Mouse (Mus musculus) adipocyte (in vitro differentiated cells): ENCODE results near the gene Strbp.

ENCODE experiments used
- DNase-seq: peaks from one replicate; pipeline ENCODE4 v3.0.0-alpha.2; 2016; ENCODE audit warnings: low spot score

Gene Strbp

DNA sequence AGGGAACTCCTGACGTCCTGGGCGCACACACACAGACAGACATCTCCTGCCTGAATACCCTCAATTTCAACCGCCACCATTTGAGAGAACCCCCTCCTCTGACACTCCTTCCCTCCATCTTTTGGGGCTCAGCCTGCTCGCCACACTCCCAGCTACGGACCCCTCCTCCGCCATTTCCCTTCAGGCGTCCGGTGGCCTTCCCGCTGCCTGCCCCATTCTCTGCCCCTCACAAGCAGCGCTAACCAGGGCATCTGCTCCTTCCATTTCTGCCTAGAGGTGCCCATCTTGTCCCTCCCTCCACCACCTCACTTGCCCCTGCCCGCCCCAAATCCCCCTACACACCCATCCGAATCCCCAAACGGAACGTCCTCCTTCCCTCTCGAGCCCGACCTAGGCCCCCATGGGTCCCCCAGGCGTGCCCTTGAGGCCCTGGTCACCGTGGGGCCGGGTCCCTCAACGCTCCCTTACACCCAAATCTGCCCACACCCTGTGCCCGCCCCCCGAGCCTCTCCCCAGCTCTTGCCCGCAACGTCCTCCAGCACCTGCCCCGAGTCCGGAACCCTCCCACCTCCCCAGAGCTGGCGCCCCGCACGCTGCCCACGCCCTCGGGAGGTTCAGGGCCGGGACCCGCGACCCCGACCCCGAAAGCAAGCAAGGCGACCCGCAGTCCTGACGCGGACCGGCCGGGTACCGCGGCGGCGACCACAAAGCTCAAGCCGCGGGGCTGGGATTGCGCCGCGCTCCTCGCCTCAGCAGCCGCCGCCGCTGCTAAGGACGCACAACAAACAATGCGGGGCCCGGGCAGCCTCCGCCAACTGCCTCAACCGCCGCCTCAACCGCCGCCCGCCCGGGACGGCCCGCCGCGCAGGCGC, 1.1 kb downstream of the Strbp start:
- no peak for DNase-seq

GRCm38 (mm10) chr2:37689064-37689615, 14.5 kb downstream of the Strbp start:
- no peak for DNase-seq

DNA sequence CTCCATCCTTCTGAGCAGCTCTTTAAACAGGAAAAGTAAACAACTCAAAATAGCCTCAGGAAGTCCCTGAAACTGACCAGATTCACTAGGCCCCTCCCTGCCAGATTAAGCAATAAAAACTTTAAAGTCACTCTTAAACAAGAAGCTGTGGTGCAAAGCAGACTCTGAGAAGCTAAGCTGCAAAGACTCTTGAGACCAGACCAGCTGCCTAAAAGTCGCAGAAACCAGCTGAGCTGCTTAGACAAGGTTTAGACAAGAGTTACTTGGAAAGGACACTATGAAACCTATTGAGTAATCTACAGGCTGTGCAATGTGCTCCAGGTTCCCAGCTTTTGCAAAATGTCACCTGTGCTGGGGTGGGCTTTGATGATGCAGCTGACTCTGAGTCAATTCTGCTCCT, 16.6 kb downstream of the Strbp start:
- no peak for DNase-seq

DNA sequence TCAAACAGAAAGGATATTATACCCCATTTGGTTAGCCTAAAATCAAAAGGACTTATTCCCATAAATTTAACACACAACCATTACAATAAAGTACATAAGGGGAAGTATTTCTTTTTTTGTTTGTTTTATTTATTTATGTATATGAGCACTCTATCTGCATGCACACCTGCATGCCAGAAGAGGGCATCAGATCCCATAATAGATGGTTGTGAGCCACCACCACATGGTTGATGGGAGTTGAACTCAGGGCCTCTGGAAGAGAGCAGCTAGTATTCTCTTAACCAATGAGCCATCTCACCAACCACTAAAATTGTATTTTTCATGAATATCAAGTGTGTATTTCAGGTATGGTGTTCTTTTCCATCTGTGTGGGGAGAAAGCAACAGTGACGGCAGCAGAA, 18.8 kb downstream of the Strbp start:
- no peak for DNase-seq

DNA sequence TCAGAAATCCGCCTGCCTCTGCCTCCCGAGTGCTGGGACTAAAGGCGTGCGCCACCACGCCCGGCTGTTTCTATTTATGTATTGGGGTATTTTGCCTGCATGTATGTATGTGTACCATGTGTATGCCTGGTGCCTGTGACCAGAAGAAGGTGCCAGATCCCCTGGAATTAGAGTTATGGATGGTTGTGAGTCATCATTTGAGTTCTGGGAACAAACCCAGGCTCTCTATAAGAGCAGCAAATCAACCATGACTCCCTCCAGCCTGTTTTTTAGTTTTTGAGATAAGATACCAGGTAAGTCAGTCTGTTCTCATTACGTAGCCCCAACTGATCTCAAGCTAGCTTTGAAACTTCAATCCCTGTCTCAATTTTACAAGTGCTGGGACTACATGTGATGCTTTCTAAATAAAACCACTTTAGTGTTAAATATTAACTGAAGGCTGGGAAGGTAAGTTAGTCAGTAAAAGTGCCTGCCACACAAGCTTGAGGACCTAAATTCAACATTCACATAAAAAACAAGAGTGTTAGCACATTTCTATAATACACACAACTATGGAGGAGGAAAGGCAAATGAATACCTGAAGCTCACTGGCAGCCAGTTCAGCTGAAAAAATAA, 21.4 kb downstream of the Strbp start:
- DNase-seq, result no peak

- DNase-seq, result peak; percentile 4
Measured at GRCm38 (mm10) chr2:37651086-37651485, 52.6 kb downstream of the Strbp start.

- no peak for DNase-seq
Measured at GRCm38 (mm10) chr2:37649590-37649989, 54.1 kb downstream of the Strbp start.

DNA sequence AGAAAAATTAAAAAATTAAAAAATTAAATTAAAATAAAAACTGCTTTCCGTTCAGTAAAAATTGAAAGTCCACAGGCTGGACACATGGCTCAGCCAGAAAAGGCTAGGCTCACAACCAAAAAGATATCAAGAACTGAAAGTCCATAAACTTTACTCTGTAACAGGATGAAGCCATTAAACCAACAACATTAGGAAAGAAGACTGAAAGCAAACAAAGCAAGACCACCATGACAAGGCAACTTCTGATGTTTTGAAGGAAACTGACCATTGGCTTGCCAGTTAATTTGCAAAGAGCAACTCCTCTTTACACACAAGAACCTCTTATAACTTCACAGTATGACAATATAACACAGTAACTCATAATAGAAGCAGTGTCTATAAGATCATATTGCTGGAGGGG, 54.7 kb downstream of the Strbp start:
- DNase-seq, result no peak

- DNase-seq, result no peak
Measured at GRCm38 (mm10) chr2:37623343-37623742, 80.3 kb downstream of the Strbp start.

GRCm38 (mm10) chr2:37587919-37588318, 115.7 kb downstream of the Strbp start:
- DNase-seq, result no peak

DNA sequence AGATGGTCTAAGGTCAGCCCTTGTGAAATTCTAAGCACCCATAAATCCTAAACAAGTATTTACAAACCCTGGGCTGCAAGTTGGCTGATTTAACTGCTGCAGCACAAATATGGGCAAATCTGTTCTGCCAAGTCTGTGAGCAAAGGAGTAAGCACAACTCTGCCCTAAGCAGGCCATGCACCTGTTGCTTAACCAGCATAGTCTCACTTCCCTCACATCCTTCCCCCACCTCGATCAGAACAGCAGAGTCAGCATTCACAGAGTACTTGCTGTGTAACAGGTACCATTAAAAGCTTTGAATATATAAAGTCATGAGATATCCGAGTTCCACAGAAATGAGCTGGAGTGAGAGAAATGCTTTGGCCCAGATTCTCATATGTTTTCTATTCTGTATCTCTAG, 125.5 kb downstream of the Strbp start:
- peak; percentile 14 for DNase-seq

GRCm38 (mm10) chr2:37576661-37577060, 127.0 kb downstream of the Strbp start:
- no peak for DNase-seq

- DNase-seq, result no peak
Measured at GRCm38 (mm10) chr2:37572141-37572540, 131.5 kb downstream of the Strbp start.

DNA sequence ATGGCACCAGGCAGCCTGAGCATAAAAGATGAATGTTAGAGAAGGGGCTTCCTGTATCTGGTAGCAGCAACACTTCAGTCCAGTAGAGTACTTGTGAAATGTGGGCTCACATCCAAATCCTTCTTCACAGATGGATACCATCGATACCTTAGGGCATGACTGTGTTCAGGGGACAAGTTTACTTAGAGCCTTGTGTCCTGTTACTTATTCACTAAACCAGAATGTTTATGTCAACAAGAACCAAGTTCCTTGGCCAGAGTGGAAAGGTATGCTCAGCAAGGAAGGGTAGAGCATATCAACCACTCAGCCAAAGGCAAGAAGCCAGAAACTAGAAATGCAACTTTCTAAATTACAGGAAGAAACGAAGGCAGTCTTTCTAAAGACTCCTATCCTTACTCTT, 133.0 kb downstream of the Strbp start:
- DNase-seq, result no peak

DNA sequence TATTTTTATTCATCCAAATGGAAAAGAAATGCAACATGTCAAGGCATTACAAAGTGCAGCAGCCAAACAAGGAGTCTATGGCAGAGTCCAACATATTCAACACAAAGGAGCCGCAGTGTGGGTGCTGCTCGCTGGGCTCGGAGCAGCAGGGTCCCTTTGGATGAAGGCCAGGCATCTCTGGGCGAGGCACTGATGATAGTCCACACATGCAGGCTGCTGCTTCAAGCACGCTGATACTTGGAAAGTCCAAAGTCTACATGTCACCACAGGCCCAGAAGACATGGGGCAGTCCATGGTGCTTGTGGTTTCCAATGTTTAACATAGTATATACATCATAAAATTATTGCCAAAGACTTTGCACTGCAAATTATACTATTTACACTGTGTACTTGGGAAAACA, 133.8 kb downstream of the Strbp start:
- no peak for DNase-seq

DNA sequence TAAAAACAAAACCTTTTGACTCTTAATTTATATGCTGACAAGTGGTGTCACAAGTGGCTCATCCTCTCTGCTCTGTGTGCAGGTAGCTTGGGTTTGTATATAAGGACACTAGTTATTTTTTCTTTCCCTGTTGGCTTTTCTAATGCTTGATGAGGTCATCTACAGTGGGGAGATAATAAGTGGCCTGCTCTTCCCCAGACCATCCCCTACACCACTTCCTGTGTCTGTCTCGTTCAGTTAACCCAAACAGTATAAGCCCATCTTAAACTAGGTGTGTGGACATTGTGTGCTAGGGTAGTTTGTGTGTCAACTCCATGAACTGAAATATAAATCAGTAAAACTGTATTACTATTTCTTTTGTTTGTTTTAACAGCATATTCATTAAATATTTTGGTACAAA, 137.6 kb downstream of the Strbp start:
- no peak for DNase-seq

- DNase-seq, result no peak
Measured at GRCm38 (mm10) chr2:37565579-37565978, 138.1 kb downstream of the Strbp start.

GRCm38 (mm10) chr2:37556366-37556765, 147.3 kb downstream of the Strbp start:
- DNase-seq, result no peak

DNA sequence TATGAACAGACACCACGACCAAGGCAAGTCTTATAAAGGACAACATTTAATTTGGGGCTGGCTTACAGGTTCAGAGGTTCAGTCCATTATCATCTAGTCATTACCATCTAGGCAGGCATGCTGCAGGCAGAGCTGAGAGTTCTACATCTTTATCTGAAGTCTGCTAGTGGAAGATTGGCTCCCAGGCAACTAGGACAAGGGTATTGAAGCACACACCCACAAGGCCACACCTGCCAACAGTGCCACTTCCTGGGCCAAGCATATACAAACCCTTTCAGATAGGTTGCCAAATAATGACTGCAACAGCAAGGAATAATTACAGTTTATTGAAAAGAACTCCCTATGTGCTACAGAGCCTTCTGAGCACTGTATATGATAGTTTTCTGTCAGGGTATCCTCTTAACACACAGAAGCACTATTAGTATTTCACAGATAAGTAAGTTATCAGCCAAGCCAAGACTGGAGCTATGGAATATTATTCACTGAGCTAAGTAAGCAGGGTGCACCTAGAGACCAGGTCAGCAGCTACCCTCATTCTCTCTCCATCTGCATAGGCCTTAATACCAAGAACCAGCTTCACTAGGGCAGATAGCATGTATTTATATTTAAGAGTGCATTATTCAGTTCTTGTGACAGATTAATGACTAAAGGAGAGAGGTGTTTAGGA, 154.2 kb downstream of the Strbp start:
- DNase-seq, result peak; percentile 81

DNA sequence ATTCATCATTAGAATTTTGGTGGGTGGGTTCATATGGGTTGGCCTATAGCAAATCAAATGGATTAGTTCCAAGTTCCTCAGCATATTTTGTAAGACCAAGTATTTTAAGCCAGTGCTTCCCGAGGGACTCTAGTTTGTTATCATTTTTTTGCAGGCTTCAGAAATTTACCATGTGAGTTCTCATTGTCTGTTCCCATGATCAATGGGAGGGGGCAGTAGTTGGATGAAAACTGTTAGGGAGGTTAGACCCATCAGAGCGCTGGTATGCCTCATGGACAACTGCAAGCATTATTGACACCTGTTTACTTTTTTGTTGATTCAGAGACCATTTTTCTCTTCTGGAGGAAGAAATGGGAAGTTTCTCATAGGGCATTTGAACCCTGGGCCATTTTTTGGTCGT, 172.0 kb downstream of the Strbp start:
- DNase-seq, result peak; percentile 31

GRCm38 (mm10) chr2:37530766-37531165, 172.9 kb downstream of the Strbp start:
- peak; percentile 55 for DNase-seq

DNA sequence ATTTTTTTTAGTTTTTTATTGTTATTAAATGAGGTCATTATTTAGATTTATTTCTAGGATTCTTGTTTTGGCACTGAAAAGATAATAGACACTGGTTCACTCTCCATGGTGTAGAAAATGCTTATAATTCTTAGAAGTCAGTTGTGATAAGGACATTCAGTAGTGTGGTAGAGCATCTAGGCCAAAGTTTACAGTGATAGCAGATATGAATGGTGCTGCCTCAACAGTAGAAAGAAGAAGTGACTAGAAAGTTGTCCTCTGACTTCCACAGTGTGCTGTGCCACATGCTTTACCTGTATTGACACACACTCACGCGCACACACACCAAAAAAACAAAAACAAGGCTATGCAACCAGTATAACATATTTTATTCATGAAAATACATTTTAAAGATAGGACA, 174.3 kb downstream of the Strbp start:
- DNase-seq, result no peak

GRCm38 (mm10) chr2:37527587-37527986, 176.1 kb downstream of the Strbp start:
- no peak for DNase-seq
